Mouse (Mus musculus): Measurements from ENCODE around the gene Zic2.

GRCm38 (mm10) chr14:122481181-122481580, 5.9 kb downstream of the Zic2 start:
- TF ChIP-seq CTCF (IDR thresholded peaks at IDR 0.05; ENCODE audit: extremely low read depth, insufficient read depth, low read length) (no peak), POLR2A (IDR thresholded peaks at IDR 0.05; ENCODE audit: extremely low read depth, insufficient read depth, low read length) (no peak)

Data from cortical plate, adult 2 months (tissue).